Mouse (Mus musculus) bone marrow macrophage, adult 2 months (primary cell): ENCODE results near the gene Lefty1.

Source experiments
- CTCF ChIP-seq: IDR thresholded peaks from 2 replicates; pipeline ENCODE4 v1.5.1; 2012; ENCODE audit warnings: low read depth, mild to moderate bottlenecking, low read length, moderate library complexity
- POLR2A ChIP-seq: IDR thresholded peaks from 2 replicates; pipeline ENCODE4 v1.6.1; 2012; ENCODE audit warnings: mild to moderate bottlenecking, low read depth, low read length, borderline replicate concordance

DNA sequence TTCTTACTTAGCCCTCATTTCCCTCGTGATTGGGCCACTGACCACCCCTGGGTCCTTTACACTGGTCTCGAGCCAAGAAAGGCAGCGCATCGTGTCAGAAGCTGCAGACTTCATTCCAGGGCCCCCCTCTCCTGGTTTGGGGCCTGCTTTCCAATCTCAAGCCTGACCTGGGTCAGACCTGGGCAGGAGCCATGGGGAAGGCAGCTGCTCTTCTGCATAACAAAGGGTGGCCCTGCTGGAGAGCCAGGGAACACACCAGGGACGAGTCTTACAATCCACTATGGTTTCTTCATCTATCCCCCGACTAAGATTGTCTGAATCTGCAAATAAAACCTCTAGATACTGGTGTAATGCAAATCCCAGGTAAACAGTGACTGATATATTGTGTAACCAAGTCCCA, 1.2 kb upstream of the Lefty1 start:
- no peak for TF ChIP-seq POLR2A
- TF ChIP-seq CTCF, result no peak
